8 mouse cellular contexts compared by ENCODE assay signal in the genomic region with DNA sequence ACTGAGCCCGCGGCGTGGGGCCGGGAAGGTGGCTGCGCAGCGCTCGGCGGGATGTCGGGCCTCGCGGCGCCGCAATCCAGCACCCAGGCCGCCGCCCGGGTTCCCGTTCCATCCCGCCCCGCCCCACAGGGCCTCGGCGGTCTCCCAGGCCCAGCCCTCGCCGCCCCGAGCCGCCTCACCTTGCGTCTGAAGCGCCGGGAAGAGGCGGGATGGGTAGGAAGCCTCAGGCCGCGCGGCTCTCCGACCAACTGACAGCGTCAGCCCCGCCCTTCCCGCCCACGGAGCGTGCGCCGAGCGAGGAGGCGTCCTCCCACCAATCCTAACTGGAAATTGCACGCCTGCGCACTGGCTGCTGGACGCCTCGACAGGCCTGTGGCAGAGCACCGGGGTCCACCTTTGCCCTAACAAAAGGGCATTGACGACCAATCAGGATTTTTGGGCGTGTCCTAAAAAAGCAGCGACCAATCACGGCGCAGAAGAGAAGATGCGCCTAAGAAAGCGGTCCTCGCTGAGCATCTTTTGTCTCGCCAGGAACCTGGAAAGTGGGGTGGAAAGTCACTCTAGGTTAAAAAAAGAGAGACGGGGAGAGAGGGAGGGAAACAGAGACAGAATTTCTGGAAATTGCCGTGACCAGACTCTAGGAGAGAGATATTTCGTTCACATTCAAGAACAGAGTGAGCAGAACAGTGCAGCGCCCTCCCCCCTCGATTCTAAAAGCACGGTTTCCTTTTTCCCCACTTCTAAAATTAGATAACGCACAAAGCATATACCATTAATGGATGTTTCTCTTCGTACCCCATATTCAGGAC. TPM values are rescaled to one million over a fixed set of nuclear protein-coding genes. Genes with fewer than 3 reads are reported as not detected.
DNase-seq lines count a peak whose midpoint lies in the region; ATAC-seq lines count a peak whose summit lies in the region.

No protein-coding gene starts in this region.

- peak overlapping the region; percentile 81 for H3K4me2 ChIP-seq in heart, embryonic 14.5 days (ENCODE audit: low read length)
- peak overlapping the region; percentile 80 for H3K4me2 ChIP-seq in liver, embryonic 13.5 days
- peak overlapping the region; percentile 65 for H3K4me2 ChIP-seq in stomach, embryonic 16.5 days (ENCODE audit: low read depth, low read length)

- H3K4me3 ChIP-seq in heart, embryonic 14.5 days (ENCODE audit: control insufficient read depth in 1 of 2, insufficient read depth in 1 of 2, low read depth in 1 of 2, low read length in 2 of 2), result peak overlapping the region; percentile 65 to 72
- H3K4me3 ChIP-seq in liver, embryonic 13.5 days (replicated peaks), result peak overlapping the region; percentile 89
- peak overlapping the region; percentile 90 for H3K4me3 ChIP-seq in stomach, embryonic 16.5 days (replicated peaks; ENCODE audit: low read length)

- ATAC-seq in CD4-positive, CD25-positive, alpha-beta regulatory T cell, adult 4 months, result peak; percentile 96
- ATAC-seq in heart, embryonic 14.5 days (ENCODE audit: insufficient number of reproducible peaks, insufficient read depth, low FRiP score, low read depth), result peak; percentile 100
- peak; percentile 98 for ATAC-seq in liver, embryonic 13.5 days (ENCODE audit: low read depth)
- ATAC-seq in stomach, embryonic 16.5 days (ENCODE audit: insufficient read depth, low FRiP score), result peak; percentile 100

- H3K36me3 ChIP-seq in heart, embryonic 14.5 days (ENCODE audit: control insufficient read depth, insufficient read depth, low read length), result peaks cover 6% of the 10 kb centered on the region
- H3K36me3 ChIP-seq in liver, embryonic 13.5 days, result peaks cover 10% of the 10 kb centered on the region
- H3K36me3 ChIP-seq in stomach, embryonic 16.5 days (ENCODE audit: control insufficient read depth, insufficient read depth, low read length), result no peaks in the 10 kb centered on the region

- no peaks in the 10 kb centered on the region for H3K9me3 ChIP-seq in heart, embryonic 14.5 days (ENCODE audit: control insufficient read depth, low read length)
- no peaks in the 10 kb centered on the region for H3K9me3 ChIP-seq in liver, embryonic 13.5 days (replicated peaks)
- no peaks in the 10 kb centered on the region for H3K9me3 ChIP-seq in stomach, embryonic 16.5 days (replicated peaks; ENCODE audit: control insufficient read depth, low read length)

- H3K9ac ChIP-seq in heart, embryonic 14.5 days (ENCODE audit: low read length), result peak overlapping the region; percentile 86
- peak overlapping the region; percentile 96 for H3K9ac ChIP-seq in liver, embryonic 13.5 days
- H3K9ac ChIP-seq in stomach, embryonic 16.5 days (ENCODE audit: low read length), result peak overlapping the region; percentile 94

- H3K4me1 ChIP-seq in heart, embryonic 14.5 days (ENCODE audit: control insufficient read depth in 2 of 2, insufficient read depth in 2 of 2, low read length in 2 of 2), result peaks cover 0 to 9% of the 10 kb centered on the region in 2 experiments; a peak in 2 of 4 replicates
- peaks cover 36% of the 10 kb centered on the region for H3K4me1 ChIP-seq in liver, embryonic 13.5 days (replicated peaks)
- peaks cover 7% of the 10 kb centered on the region for H3K4me1 ChIP-seq in stomach, embryonic 16.5 days (ENCODE audit: control insufficient read depth, insufficient read depth, low read length)

- 1% methylated on average over 63 of the region's 64 CpGs for WGBS in heart, embryonic 14.5 days
- 2% methylated on average over 64 of the region's 64 CpGs for WGBS in liver, embryonic 13.5 days (ENCODE audit: insufficient replicate concordance)
- WGBS in stomach, embryonic 16.5 days, result under 1% methylated on average over 57 of the region's 64 CpGs

- H3K27me3 ChIP-seq in heart, embryonic 14.5 days (ENCODE audit: control insufficient read depth, insufficient read depth, low read length), result no peaks in the 10 kb centered on the region
- no peaks in the 10 kb centered on the region for H3K27me3 ChIP-seq in liver, embryonic 13.5 days
- no peaks in the 10 kb centered on the region for H3K27me3 ChIP-seq in stomach, embryonic 16.5 days (ENCODE audit: control insufficient read depth, insufficient read depth, low read length)

- peak overlapping the region; percentile 40 to 73 for H3K27ac ChIP-seq in heart, embryonic 14.5 days (replicated peaks in 1 of 2; ENCODE audit: control insufficient read depth in 1 of 2, insufficient read depth in 1 of 2, low read depth in 2 of 2, low read length in 2 of 2)
- peak overlapping the region; percentile 94 for H3K27ac ChIP-seq in liver, embryonic 13.5 days
- peak overlapping the region; percentile 83 for H3K27ac ChIP-seq in stomach, embryonic 16.5 days (ENCODE audit: low read length)

- peak; percentile 95 for DNase-seq in c-Kit-negative CD71-positive TER-119-positive erythroid progenitor cells, embryonic 14.5 days (ENCODE audit: low read depth, low spot score)
- peak; percentile 96 for DNase-seq in fibroblast of lung, adult 2 months (ENCODE audit: low read depth)
- peak; percentile 98 for DNase-seq in kidney, postnatal 14 days
- peak; percentile 98 for DNase-seq in liver, embryonic 13.5 days
- peak; percentile 98 for DNase-seq in neural tube, embryonic 10.5 days (ENCODE audit: extremely low spot score, low spot score)

RNA-seq across cellular contexts. Expression of gene Scoc, which starts 15.7 kb away (rescaled TPM):
- polyA plus RNA-seq in CD4-positive, CD25-positive, alpha-beta regulatory T cell, adult 4 months (2017; shearing (Covaris generic)), result 10 to 100 TPM; 28.3 to 38.3 TPM
- polyA plus RNA-seq in heart, embryonic 14.5 days (2014; fragmentation: Nextera tagmentation; extraction: Ambion mirVana), result 76.3 and 79.9 TPM in 2 replicates
- polyA plus RNA-seq in liver, embryonic 13.5 days (2015; fragmentation: Nextera tagmentation; extraction: Ambion mirVana), result 75.5 and 95.5 TPM in 2 replicates
- 88.7 and 98.3 TPM in 2 replicates for polyA plus RNA-seq in stomach, embryonic 16.5 days (2015; fragmentation: Nextera tagmentation; extraction: Ambion mirVana)

RNA-seq across cellular contexts. Expression of gene Clgn, which starts 52.8 kb away (rescaled TPM):
- not detected for polyA plus RNA-seq in CD4-positive, CD25-positive, alpha-beta regulatory T cell, adult 4 months (2017; shearing (Covaris generic))
- 0.08 TPM in 1 of 2 replicates, not detected in the other for polyA plus RNA-seq in heart, embryonic 14.5 days (2014; fragmentation: Nextera tagmentation; extraction: Ambion mirVana)
- 0.38 and 0.58 TPM in 2 replicates for polyA plus RNA-seq in liver, embryonic 13.5 days (2015; fragmentation: Nextera tagmentation; extraction: Ambion mirVana)
- 0.47 and 0.61 TPM in 2 replicates for polyA plus RNA-seq in stomach, embryonic 16.5 days (2015; fragmentation: Nextera tagmentation; extraction: Ambion mirVana)

Comparison
In these comparisons a context has a peak if more than half of its experiments do, and no peak if none do; other contexts are left out.
1. Peak in every context shown above with its lines: DNase-seq, ATAC-seq, H3K4me3 ChIP-seq and H3K27ac ChIP-seq.